Mouse (Mus musculus) embryonic facial prominence, embryonic 10.5 days (tissue): Measurements from ENCODE around the gene 6030445D17Rik. TPM values are rescaled to one million over a fixed set of nuclear protein-coding genes. Genes with fewer than 3 reads are reported as not detected.
A peak's percentile ranks its signal among the peaks of the same experiment; 100 is the strongest.

Source experiments
- DNase-seq: peaks from one replicate; pipeline ENCODE4 v3.0.0-alpha.2; 2017; ENCODE audit warnings: low spot score
- H3K27ac ChIP-seq: fragments of 300-500 bp; sonication (generic); replicated peaks from 2 replicates; pipeline ENCODE4 v1.5.1; 2016; ENCODE audit warnings: mild to moderate bottlenecking
- H3K27me3 ChIP-seq: fragments of 300-500 bp; sonication (generic); replicated peaks from 2 replicates; pipeline ENCODE4 v1.6.1; 2016; ENCODE audit warnings: low read depth, mild to moderate bottlenecking; ENCODE audit not compliant: poor library complexity, severe bottlenecking
- H3K36me3 ChIP-seq: fragments of 300-500 bp; sonication (generic); replicated peaks from 2 replicates; pipeline ENCODE4 v1.6.1; 2016; ENCODE audit warnings: mild to moderate bottlenecking, moderate library complexity
- H3K4me1 ChIP-seq: fragments of 300-500 bp; sonication (generic); 2 replicates; pipeline ENCODE4 v1.6.1; 2016
- H3K4me3 ChIP-seq: fragments of 300-500 bp; sonication (generic); 2 replicates; pipeline ENCODE4 v1.5.1; 2016; ENCODE audit warnings: mild to moderate bottlenecking, moderate library complexity
- H3K9me3 ChIP-seq: fragments of 300-500 bp; sonication (generic); 2 replicates; pipeline ENCODE4 v1.6.1; 2016; ENCODE audit warnings: mild to moderate bottlenecking
- WGBS: fragments of 180-500 bp; shearing (Covaris S2); methylation state at CpG from one replicate; pipeline ENCODE4 v1.1.7; 2016; 5-methylcytosine and 5-hydroxymethylcytosine counted together
- polyA plus RNA-seq: library from polyadenylated mRNA; unstranded; fragments of >200 nt; fragmentation: Nextera tagmentation; extraction: Ambion mirVana; gene quantifications from 2 replicates; pipeline ENCODE4 v1.2.1, GENCODE M21; 2016

The 6030445D17Rik gene
- polyA plus RNA-seq, 1 experiment from 2014 or later, result 0.14 TPM

GRCm38 (mm10) chr4:136463436-136463835 is 1.4 kb downstream of the 6030445D17Rik start:
- H3K4me3 ChIP-seq, result peak overlapping the region; percentile 82
- H3K4me1 ChIP-seq, result peaks cover 30% of the 10 kb centered on the region
- 10% methylated on average over 9 of the region's 9 CpGs for WGBS
- H3K27me3 ChIP-seq, result peaks cover 72% of the 10 kb centered on the region
- no peaks in the 10 kb centered on the region for H3K9me3 ChIP-seq
- no peaks in the 10 kb centered on the region for H3K36me3 ChIP-seq
- H3K27ac ChIP-seq, result no peak overlapping the region
- no peak for DNase-seq

- H3K4me1 ChIP-seq, result peaks cover 42% of the 10 kb centered on the region
- H3K9me3 ChIP-seq, result no peaks in the 10 kb centered on the region
- H3K27ac ChIP-seq, result no peak overlapping the region
- 72% methylated on average over 4 of the region's 4 CpGs for WGBS
- H3K27me3 ChIP-seq, result peaks cover 52% of the 10 kb centered on the region
- no peak overlapping the region for H3K4me3 ChIP-seq
- H3K36me3 ChIP-seq, result no peaks in the 10 kb centered on the region
- DNase-seq, result no peak
Observed at GRCm38 (mm10) chr4:136466226-136466625, 4.2 kb downstream of the 6030445D17Rik start.

GRCm38 (mm10) chr4:136468553-136469327 is 6.7 kb downstream of the 6030445D17Rik start:
- Histone ChIP-seq H3K27ac (0 out of 2 replicates have a peak overlapping the region, but pooled peaks have one; percentile 1), H3K4me3 (peak overlapping the region; percentile 99), H3K36me3 (no peaks in the 10 kb centered on the region), H3K27me3 (peaks cover 27% of the 10 kb centered on the region), H3K4me1 (peaks cover 38% of the 10 kb centered on the region), H3K9me3 (no peaks in the 10 kb centered on the region)
- WGBS, result 71% methylated on average over 14 of the region's 14 CpGs
- DNase-seq, result no peak

GRCm38 (mm10) chr4:136469371-136469903 is 7.4 kb downstream of the 6030445D17Rik start, which contains the start of gene Luzp1:
Luzp1 (plus strand) TSS chr4:136469761.
- peaks cover 43% of the 10 kb centered on the region for H3K4me1 ChIP-seq
- H3K27me3 ChIP-seq, result peaks cover 20% of the 10 kb centered on the region
- 1% methylated on average over 36 of the region's 36 CpGs for WGBS
- H3K27ac ChIP-seq, result peak within 1 kb of the TSS; percentile 99
- peak within 1 kb of the TSS; percentile 99 for H3K4me3 ChIP-seq
- H3K36me3 ChIP-seq, result no peaks in the 10 kb centered on the region
- H3K9me3 ChIP-seq, result no peaks in the 10 kb centered on the region
- peak; percentile 96 for DNase-seq

GRCm38 (mm10) chr4:136469941-136470346 is 7.9 kb downstream of the 6030445D17Rik start:
- Histone ChIP-seq H3K4me3 (peak overlapping the region; percentile 99), H3K36me3 (no peaks in the 10 kb centered on the region), H3K27me3 (peaks cover 15% of the 10 kb centered on the region), H3K9me3 (no peaks in the 10 kb centered on the region), H3K4me1 (peaks cover 43% of the 10 kb centered on the region), H3K27ac (peak overlapping the region; percentile 99)
- under 1% methylated on average over 42 of the region's 55 CpGs for WGBS
- no peak for DNase-seq

GRCm38 (mm10) chr4:136470347-136471071 is 8.5 kb downstream of the 6030445D17Rik start:
- H3K36me3 ChIP-seq, result 0 out of 2 replicates have a peak, but pooled peaks cover 2% of the 10 kb centered on the region
- under 1% methylated on average over 58 of the region's 58 CpGs for WGBS
- peaks cover 9% of the 10 kb centered on the region for H3K27me3 ChIP-seq
- H3K27ac ChIP-seq, result peak overlapping the region; percentile 99
- peaks cover 43% of the 10 kb centered on the region for H3K4me1 ChIP-seq
- H3K4me3 ChIP-seq, result peak overlapping the region; percentile 99
- no peaks in the 10 kb centered on the region for H3K9me3 ChIP-seq
- DNase-seq, result peak; percentile 73

GRCm38 (mm10) chr4:136476692-136477091 is 14.6 kb downstream of the 6030445D17Rik start:
- Histone ChIP-seq H3K27me3 (no peaks in the 10 kb centered on the region), H3K4me1 (peaks cover 20% of the 10 kb centered on the region), H3K4me3 (no peak overlapping the region), H3K9me3 (no peaks in the 10 kb centered on the region), H3K27ac (no peak overlapping the region), H3K36me3 (peaks cover 10% of the 10 kb centered on the region)
- 95% methylated on average over 1 of the region's 1 CpGs for WGBS
- DNase-seq, result no peak

GRCm38 (mm10) chr4:136486549-136486948 is 24.5 kb downstream of the 6030445D17Rik start:
- Histone ChIP-seq H3K9me3 (no peaks in the 10 kb centered on the region), H3K27ac (no peak overlapping the region), H3K27me3 (no peaks in the 10 kb centered on the region), H3K4me1 (no peaks in the 10 kb centered on the region), H3K36me3 (peaks cover 16% of the 10 kb centered on the region), H3K4me3 (no peak overlapping the region)
- 87% methylated on average over 2 of the region's 2 CpGs for WGBS
- no peak for DNase-seq

GRCm38 (mm10) chr4:136495993-136496392 is 33.9 kb downstream of the 6030445D17Rik start:
- Histone ChIP-seq H3K36me3 (no peaks in the 10 kb centered on the region), H3K27ac (no peak overlapping the region), H3K9me3 (no peaks in the 10 kb centered on the region), H3K4me3 (no peak overlapping the region), H3K4me1 (0 out of 2 replicates have a peak, but pooled peaks cover 4% of the 10 kb centered on the region), H3K27me3 (no peaks in the 10 kb centered on the region)
- DNase-seq, result no peak

- Histone ChIP-seq H3K9me3 (no peaks in the 10 kb centered on the region), H3K27me3 (no peaks in the 10 kb centered on the region), H3K4me1 (peaks cover 7% of the 10 kb centered on the region; the same call in 1 of the 2 replicates), H3K27ac (no peak overlapping the region), H3K36me3 (peaks cover 5% of the 10 kb centered on the region; the same call in 1 of the 2 replicates), H3K4me3 (no peak overlapping the region)
- 66% methylated on average over 2 of the region's 2 CpGs for WGBS
- no peak for DNase-seq
Observed at GRCm38 (mm10) chr4:136505426-136506215, 43.6 kb downstream of the 6030445D17Rik start.

- H3K36me3 ChIP-seq, result peaks cover 5% of the 10 kb centered on the region; the same call in 1 of the 2 replicates
- no peak overlapping the region for H3K27ac ChIP-seq
- H3K4me1 ChIP-seq, result peaks cover 31% of the 10 kb centered on the region
- no peak overlapping the region for H3K4me3 ChIP-seq
- no peak for DNase-seq
- H3K27me3 ChIP-seq, result no peaks in the 10 kb centered on the region
- 78% methylated on average over 1 of the region's 1 CpGs for WGBS
- H3K9me3 ChIP-seq, result no peaks in the 10 kb centered on the region
Observed at GRCm38 (mm10) chr4:136509857-136510256, 47.8 kb downstream of the 6030445D17Rik start.

GRCm38 (mm10) chr4:136511708-136512107 is 49.7 kb downstream of the 6030445D17Rik start:
- DNase-seq, result no peak
- Histone ChIP-seq H3K9me3 (no peaks in the 10 kb centered on the region), H3K36me3 (peaks cover 5% of the 10 kb centered on the region; the same call in 1 of the 2 replicates), H3K4me3 (no peak overlapping the region), H3K4me1 (peaks cover 34% of the 10 kb centered on the region), H3K27ac (no peak overlapping the region), H3K27me3 (no peaks in the 10 kb centered on the region)
- WGBS, result 63% methylated on average over 4 of the region's 4 CpGs
